Mouse (Mus musculus) thymus, postnatal 10 days (tissue): ENCODE measurements around the gene Bid.
"Not testable (repeated sequence)": the region's sequence is repeated elsewhere in the genome, so short reads cannot be mapped to it uniquely, and the experiment has no call there.

ENCODE experiments used
- DNase-seq, 2 experiments: peaks; one replicate each; pipeline ENCODE4 v3.0.0; 2021; ENCODE audit warnings: low spot score in 2 of 2

Bid gene

DNA sequence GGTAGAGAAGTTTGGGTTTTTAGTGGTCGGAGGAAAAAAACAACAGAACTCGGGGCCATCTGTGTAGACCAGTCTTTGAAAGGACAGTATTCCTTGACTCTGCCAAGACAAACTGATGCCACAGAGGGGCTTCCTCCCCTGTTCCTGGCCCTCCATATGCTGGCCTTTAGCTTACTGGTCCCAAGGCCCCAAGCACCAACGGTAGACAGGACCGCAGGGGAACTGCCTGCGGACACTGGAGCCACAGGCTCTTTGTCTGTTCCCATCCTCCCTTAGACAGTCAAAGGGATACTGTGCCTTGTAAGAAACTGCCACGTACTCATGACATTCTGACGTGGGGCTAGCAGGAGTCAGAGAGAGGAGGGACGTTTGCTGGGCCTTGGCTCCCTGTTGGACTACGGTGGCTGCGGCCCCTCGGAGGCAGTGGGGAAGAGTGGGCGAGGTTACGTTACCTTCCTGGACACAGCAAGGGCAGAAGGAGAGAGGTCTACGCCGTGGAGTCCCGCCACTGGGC lies 20.5 kb upstream of the Bid start:
- no peak for DNase-seq

DNA sequence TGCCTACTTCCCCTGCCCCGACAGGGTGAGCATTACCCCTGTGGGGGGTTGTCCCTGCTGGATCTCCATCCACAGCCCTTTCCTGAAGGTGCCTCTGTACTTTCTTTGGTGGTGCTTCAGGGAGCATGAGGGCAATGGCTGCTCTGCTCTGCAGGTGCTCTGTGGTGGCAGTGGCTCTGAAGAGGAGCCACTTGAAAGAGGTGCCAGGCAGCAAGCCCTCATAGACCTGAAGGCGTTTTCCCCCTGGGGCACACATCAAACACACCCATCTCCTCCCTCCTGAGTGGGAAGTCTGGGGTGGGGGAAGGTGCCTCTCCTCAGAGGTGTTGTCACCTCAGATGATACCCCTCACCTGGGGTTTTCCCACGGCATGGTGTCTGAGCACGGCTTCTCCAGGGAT lies 17.5 kb upstream of the Bid start:
- peak; percentile 77 to 85 for DNase-seq

DNA sequence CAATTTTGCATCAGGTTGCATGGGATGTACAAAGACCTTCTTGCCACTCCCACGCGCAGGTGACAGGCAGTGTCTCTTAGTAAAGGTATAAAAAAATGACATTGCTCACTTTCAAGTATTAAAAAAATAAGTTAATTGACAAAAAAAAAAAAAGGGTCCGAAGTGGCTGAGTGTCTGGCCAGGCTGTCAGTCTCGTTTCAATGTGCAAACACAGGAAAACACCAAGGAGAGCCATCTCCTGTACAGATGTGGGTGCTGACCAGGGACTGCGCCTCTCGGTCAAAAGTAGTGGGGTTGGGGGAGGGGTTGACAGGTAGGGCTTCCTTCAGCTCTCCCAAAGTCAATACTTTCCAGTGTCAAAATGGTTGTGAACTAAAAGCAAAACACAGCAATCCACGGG lies 17.0 kb upstream of the Bid start:
- DNase-seq = no peak

DNA sequence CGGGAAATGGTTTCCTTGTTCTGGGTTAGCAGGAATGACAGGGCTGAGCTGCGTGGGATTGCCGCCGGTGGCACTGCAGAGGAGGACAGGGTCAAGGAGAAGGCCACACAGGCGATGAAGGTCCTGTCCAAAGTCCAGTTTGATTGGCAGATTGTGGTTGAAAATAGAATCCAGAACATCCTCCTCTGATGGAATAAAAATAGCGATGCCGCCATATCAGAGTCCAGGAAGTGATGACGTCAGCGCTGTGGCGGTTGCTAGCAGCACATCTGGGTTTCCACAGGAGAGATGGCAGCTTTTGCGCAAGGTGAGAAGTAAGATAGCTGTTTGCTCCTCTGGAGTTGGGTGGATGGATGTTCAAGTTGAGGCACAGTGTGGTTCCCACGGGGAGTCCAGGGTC lies 15.9 kb upstream of the Bid start:
- peak; percentile 82 to 86 for DNase-seq

DNA sequence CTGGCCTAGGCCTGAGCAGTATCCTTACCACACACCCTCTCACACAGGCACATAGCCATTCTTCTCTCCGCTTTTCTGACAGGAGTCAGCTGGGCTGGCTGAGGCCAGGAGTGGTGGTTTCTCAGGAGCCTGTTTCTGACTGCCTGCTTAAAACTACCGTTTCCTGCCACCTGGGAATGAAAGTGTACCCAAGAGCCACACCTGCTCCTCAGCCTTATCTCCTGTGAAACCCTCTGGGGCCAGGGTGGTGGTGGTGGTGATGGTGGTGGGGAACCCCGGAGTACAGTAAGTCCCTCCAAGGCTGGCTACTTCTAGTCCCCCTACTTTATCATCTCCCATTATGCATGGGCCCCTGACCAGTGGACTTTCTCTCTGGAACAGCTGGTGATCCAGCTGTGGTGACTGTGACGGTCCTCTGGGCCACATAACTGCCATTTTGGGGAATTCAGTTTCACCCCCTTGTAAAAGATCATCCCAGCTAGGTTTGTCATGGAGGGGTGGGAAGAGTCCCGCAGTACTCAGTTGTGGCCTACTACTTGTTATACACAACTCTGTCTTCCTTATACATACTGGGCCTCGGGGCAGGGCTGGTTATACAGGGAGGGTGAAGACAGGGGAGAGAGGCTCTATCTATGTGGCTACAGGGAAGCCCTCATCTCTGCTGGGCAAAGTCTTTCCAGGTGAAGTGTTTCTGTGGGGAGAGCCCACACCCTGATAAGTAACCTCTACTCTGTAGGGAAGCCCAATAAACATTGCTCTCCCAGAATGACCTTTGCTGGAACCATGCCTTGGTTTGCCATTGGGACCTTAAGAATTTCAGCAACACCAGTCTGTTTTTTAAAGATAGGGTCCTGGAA lies 14.0 kb upstream of the Bid start:
- DNase-seq = peak; percentile 78 to 84

DNA sequence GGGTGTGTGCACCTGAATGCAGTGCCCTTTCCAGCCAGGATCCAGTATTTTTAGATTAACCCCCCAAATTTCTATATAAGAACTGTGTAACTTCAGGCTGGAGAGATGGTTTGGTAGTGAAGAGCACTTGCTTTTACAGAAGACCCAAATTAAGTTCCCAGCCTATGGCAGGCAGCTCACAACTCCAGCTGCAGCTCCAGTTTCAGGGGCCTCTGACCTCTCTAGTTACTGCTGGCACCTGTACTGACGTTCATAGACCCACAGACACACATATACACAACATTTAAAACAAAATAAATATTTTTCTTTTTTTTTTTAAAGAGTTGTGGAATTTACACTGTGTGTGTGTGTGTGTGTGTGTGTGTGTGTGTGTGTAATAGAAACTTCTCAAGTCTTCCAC lies 12.8 kb upstream of the Bid start:
- no peak for DNase-seq

DNA sequence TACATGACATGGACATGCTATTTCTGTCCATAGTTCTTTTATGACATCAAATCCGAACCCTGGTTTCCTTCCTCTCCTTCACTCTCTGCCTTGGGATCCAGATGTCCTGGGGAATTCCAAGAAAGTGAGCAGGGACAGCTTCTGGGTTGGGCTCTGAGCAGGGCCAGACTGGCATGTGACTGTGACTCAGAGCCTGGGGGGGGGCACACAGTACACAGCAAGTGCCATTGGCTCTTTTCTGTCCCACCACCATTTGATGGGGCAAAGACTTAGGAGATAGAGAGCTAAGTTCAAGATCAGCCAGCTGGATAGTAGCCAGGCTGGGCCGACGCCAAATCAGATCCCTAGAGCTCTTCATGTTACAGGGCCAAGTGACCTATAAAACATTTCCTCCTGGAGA lies 11.1 kb upstream of the Bid start:
- DNase-seq = no peak

DNA sequence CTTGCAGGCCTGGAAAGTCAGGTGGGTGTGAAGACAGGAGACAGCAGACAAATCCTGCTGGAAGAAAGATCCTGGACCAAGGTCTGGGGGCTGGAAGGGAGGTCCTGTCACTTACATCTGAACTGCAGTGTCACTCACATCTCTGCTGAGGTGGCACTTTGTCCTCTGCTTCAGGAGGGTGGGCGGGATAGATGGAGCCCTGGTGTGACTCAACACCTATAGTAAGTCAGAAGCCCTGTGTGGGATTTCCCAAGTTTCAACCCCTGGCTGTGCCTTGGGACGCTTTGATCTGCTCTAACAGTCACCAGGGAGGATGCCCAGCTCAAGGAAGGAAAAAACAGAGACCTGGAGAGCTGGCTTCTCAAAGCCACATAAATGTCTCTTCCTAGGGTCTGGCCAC lies 10.2 kb upstream of the Bid start:
- no peak for DNase-seq

DNA sequence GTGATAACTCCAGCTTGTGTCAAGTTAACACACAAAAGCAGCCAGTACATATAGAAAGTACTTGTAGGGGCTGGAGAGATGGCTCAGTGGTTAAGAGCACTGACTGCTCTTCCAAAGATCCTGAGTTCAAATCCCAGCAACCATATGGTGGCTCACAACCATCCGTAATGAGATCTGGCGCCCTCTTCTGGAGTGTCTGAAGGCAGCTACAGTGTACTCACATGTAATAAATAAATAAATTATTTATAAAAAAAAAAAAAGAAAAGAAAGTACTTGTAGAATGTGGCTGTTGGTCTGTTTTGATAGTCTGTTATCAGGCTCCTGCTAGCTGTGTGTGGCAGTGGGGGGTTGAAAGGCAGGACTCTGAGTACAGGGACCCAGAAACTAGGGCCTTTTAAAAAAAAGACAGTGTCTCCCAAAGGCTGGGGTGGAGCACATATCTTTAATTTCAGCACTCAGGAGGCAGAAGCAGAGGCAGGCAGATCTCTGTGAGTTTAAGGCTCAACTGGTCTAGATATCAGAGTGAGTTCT lies 8.2 kb upstream of the Bid start:
- DNase-seq = not testable (repeated sequence)

DNA sequence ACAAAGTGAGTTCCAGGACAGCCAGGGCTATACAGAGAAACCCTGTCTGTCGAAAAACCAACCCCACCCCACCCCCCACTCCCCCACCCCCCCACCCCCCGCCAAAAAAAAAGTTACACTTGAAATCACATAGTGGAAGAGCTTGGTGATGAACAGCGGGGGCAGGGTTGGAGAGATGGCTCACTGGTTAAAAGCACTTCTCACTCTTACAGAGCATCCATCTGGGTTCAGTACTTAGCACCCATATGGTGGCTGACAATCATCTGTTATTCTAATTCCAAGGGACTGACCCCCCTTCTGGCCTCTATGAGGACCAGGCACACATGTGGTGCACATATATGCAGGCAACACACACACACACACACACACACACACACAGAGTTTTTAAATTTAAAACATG lies 1.3 kb upstream of the Bid start:
- DNase-seq = no peak

DNA sequence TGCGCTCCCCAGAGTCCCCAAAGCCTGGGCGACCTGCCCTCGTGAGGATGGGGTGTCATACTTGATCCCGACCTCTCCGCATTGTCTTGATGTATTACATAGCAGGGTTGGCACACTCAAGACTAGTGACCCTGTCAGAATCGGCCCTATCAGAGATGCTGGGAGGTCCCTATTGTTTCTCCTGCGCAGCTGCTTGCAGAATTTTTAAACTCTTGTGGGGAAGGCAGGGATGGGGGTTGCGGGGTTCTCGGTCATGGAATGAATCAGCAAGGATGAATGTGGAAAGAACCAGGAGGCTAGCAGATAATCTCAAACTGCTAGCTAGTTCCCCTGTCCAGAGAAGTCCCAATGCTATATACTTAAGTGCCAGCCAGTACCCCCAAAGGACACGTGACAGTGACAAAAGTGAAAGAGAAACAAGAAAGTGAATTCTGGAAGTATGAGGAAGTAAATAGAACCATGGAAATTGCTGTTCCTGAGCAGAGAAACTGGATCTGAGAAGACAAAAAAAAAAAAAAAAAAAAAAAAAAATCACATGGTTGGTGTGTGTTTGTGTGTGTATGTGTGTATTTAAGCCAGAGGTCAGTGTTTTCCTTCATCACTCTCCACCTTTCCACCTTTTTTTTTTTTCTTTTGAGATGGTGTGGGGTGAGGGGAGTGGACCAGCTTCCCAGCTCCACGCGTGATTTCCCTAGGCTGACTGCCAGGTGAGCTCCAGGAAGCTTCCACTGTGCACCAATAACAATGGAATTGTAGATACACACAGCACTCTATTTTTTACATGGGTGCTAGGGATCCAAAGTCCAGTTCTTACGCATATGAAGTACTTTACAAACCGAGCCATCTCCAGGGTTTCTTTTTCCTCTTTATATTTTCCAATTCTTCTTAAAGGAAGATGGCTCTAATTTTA lies 574 bp upstream of the Bid start:
- DNase-seq = not testable (repeated sequence)

DNA sequence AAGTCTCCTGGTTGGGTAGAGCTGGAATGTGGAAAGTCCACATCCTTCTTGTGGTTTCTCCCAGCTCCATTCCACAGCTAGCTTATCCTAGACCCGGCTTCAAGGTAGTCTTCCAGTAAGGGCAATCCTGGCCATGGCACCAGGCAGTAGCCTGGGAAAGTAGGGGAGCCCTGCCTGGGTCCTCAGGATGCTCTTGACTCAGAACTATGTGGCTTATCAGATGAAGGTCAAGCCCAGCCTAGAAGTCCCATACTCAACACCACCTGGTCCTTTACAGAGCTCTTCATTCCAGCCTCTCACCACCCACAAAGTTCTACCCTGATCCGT lies 1.0 kb downstream of the Bid start:
- DNase-seq = no peak

DNA sequence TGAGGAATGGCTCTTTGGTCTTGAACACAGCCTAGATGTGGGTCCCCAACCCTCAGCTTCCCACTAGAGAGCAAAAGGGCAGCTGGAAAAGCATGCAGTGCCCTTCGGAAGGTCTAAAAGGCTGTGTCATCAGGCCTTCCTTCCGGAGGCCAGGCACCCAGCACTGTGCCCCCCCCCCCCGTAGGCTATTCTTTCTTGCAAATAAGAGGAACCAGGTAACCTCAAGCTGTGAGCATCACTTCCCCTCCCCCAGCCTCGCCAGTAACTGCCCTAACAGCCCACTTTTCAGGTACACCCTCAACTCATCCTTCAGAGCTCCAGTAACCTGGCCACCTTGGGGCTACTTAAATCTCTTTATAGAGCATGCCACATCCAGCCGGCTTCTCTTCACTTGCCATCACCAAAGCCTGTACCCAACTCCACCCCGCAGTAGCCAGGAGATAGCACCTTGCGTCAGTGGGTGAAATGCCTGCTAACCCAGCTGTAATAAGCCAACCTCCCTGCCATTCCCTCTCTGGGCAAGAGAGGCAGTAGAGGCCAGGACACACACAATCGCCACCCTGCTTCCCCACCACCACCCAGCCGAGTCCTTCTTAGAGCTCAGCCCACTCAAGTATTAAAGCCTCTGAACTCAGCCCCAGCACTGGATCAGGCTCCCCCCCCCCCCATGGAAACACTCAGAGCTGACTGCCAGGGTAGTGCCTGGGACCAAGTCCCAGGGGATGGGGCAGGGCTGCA lies 1.6 kb downstream of the Bid start:
- peak; percentile 62 for DNase-seq

DNA sequence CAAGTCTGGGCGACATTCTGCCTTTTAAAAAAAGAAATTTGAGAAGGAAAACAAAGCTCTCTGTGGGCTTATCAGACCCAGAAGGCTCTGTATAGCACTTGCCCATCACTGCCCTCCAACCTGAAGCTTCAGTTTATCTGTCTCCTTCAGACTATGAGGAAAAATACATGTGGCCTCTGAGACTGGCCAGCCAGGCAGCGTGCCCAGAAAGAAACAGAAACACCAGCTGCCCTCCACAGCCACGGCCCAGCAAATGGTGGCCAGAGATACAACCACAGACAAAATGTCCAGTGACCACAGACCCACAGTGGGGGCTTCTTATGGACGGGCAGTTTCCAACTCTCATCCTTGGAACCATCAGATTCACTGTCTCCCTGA lies 2.1 kb downstream of the Bid start:
- no peak for DNase-seq

DNA sequence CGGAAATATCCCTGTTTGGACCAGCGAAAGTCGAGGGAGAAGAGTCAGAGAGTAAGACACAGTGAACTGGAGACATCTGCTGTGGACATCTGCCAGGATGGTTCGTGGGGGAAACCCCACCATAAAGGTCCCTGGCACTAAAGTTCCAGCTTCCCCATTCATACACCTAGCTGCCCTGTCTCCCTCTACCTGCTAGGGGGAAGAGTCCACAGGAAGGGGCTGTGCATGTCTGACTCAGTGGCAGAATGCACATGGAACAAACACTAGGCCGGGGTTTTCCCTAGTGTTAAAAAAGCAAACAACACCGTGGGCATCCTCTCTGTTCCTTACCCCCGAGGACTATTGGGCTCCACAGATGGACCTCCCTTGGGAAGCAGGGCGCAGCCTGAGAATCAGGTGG lies 2.9 kb downstream of the Bid start:
- DNase-seq = no peak

DNA sequence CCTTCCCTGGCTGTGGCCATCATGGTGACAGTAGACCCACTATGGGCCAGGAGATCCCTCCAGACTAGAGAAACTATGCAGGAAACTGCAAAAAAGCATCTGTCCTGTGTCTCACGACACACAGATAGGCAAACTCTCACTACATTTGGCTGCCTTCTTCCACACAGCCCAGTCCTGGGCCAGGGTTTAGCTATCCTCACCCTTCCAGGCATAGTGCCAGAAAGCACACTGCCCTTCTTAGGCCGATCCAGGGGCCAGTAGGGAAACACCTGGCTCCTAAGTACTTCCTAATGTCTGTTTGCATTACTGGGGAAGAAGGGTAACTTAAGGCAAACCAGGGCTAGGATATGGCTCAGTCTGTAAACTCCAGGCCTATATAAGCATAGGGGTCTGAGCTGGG lies 3.7 kb downstream of the Bid start:
- no peak for DNase-seq

DNA sequence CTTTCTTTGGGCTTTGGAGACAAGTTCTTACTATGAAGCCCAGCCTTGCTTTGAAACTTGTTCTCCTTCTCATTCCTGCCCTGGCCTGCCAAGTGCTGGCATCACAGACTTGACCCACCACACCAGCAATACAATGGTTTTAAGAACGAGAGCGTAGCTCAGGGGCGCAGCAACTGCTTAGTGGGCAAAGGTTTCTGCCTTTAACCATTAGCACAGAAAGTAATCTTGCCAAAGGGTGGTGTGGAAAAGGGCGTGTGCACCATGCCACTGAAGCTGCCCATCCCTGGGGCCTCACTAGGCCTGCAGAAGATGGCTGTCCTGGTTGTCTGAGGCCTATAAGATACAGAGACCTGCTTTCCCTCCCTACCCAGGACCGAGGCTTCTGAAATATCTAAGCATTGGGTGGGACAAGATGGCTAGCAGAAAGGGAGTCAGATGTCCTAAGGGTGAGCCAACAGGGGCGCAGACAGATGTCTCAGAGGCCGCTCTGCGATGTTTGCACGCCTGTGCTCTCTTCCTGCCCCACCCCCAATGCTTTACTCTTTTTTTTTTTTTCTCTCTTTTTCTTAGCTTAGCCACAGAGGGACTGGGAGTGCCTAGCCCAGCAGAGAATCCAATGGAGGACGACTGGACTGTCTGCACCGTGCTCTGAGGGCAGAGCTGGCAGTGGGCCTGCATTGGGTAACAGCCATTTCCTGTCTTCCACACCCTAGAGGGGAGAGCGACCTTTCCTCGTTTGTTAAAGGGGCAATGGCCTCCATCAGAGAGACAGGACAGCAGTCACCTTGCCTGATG lies 5.2 kb downstream of the Bid start:
- no peak for DNase-seq

DNA sequence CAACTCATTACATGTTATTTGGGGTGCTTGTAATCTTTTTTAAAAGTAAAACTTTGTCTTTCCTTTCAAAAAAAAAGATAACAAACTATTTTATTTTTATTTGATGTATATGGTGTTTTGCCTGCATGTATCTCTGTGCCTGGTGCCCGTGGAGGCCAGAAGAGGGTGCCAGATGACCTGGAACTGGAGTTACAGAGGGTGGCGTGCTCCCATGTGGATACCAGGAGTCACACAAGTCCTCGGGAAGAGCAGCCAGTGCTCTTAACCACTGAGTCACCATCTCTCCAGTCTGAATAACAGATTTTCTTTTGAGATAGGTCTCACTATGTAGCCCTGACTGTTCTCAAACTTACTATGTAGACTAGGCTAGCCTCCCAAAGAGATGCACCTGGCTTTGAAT lies 7.2 kb downstream of the Bid start:
- no peak for DNase-seq

DNA sequence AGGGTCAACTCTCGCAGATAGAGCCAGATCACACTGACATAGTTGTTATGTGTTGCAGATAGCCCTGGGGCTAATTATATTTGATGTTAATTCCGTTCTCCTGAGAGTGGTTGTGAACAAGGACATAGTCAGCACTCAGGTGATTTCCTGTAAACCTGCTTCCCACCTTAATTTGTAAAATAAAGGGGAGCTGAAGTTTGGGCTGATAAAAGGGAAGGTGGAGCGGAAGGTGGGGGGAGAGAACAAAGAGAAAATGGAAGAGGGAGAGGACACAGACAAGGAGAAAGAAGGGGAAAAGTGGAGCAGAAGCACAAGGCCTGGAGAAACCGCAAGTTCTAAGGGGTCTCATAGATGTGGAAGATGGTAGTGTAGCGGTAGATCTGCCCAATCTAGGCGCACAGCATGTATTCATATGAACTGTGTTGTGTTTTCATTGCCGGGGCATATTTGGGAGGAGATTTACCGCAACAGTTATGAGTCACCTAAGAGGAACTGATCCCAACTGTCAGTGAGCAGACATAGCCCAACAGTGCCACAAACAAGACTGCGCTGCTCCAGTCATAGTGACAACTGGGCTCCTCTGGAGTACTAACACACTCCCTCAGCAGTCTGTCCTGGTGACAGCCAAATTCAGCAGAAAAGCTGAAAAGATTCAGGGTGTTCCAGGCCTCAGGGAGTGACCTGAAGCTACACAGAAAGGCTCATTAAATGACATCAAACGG lies 8.6 kb downstream of the Bid start:
- not testable (repeated sequence) for DNase-seq

DNA sequence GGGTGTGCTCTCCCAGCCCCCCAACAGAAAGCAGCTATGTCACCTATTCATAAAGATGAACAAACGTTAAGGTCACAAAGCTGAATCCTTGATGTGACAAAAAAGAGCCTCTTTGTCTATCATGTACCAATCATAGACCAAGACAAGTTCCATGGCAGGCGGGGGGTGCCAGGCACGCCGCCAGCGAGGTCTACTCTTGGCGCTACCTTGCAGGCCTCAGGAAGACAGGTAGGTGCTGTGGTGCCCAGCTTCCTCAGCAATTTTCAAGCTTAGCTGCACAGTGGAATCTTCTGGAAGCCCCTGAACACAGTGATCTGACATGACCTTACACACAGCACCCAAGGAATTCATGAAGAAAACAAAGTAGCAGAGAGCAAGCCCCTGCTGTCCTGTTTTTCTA lies 10.1 kb downstream of the Bid start:
- no peak for DNase-seq

DNA sequence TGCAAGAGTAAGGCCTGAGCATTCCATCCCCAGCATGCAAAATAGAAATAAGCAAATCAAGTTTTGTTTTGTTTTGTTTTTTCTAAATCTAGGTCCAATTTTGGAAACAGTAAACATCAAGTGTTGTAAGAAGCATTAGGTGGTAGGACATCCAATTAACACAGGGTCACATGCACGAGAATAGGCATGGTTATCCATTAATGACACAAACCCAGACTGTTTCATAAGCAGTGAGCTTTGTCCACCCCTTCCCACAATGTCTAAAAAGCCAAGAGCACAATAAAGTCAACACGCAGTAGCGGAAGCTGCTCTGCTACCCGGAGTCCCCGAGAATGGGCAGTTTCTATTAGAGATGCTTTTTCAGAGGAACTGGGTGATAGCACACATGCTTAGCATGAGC lies 11.5 kb downstream of the Bid start:
- no peak for DNase-seq
